Mouse (Mus musculus) stomach, postnatal 0 days (tissue): ENCODE measurements around the gene Ypel2.

Experiments used
- CTCF ChIP-seq: IDR thresholded peaks from 2 replicates; pipeline ENCODE4 v1.5.1; 2016; ENCODE audit warnings: antibody characterized with exemption, low read depth, mild to moderate bottlenecking, moderate library complexity
- EP300 ChIP-seq: optimal IDR thresholded peaks from 2 replicates; pipeline ENCODE3; 2016; ENCODE audit warnings: antibody characterized with exemption

DNA sequence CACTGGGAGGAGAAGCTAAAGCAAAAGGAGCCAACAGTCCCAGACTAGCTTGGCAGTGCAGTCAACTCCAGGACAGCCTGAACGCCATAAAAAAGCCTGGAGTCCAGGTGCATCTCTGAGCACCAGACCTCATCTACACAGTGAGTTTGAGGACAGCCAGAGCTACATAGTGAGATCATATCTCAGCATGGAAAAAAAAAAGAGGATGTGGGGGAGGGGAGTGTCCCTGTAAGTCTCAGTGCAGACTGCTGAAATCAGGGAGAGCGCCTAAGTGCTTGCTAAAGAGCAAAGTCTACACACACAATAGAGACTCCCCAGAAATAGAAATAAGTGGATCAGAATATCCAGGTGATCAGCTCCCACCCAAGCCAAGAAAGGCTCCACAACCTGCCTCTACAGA, 37.1 kb downstream of the Ypel2 start:
- TF ChIP-seq CTCF, result no peak
- no peak for TF ChIP-seq EP300
